Mouse (Mus musculus): ENCODE measurements around the gene AA467197. TPM values are rescaled to one million over a fixed set of nuclear protein-coding genes. Genes with fewer than 3 reads are reported as not detected.

The AA467197 gene
- polyA plus RNA-seq, 1 experiment from 2014 or later = 0.35 TPM

GRCm38 (mm10) chr2:122683641-122684040, 46.9 kb downstream of the AA467197 start:
- H3K4me1 ChIP-seq = no peaks in the 10 kb centered on the region
- peaks cover 12% of the 10 kb centered on the region for H3K9me3 ChIP-seq
- no peaks in the 10 kb centered on the region for H3K27me3 ChIP-seq (replicated peaks; ENCODE audit: low read depth, poor library complexity, severe bottlenecking)
- no peaks in the 10 kb centered on the region for H3K36me3 ChIP-seq (replicated peaks)
- no peak overlapping the region for H3K4me3 ChIP-seq
- H3K27ac ChIP-seq (replicated peaks) = no peak overlapping the region
- DNase-seq (ENCODE audit: low spot score) = no peak
- 90% methylated on average over 1 of the region's 1 CpGs for WGBS

GRCm38 (mm10) chr2:122686665-122687064, 49.9 kb downstream of the AA467197 start:
- WGBS = 80% methylated on average over 6 of the region's 6 CpGs
- Histone ChIP-seq H3K36me3 (replicated peaks) (no peaks in the 10 kb centered on the region), H3K4me3 (no peak overlapping the region), H3K4me1 (no peaks in the 10 kb centered on the region), H3K9me3 (peaks cover 6% of the 10 kb centered on the region), H3K27me3 (replicated peaks; ENCODE audit: low read depth, poor library complexity, severe bottlenecking) (no peaks in the 10 kb centered on the region), H3K27ac (replicated peaks) (no peak overlapping the region)
- DNase-seq (ENCODE audit: low spot score) = no peak

MicroRNA genes within 50 kb of the gene (microRNA counts, 519-probe panel; counts per million panel counts)
- 188 counts per million, percentile 57 among the panel's probes with 10 or more counts for microRNA mmu-miR-147

Small RNA genes lying within 50 kb of the gene (microRNA-seq; reads per million reads assigned to microRNA genes)
- 14.0 reads per million, percentile 25 among the genes with 10 or more reads in this experiment for gene Mir147

Other genes starting within 250 kb of the AA467197 start
- 0.10 and 0.19 TPM in 2 replicates for gene Slc28a2, start 210.5 kb upstream of the AA467197 start, polyA plus RNA-seq (2016; fragmentation: Nextera tagmentation; extraction: Ambion mirVana)
- gene Gm14085, start 152.0 kb upstream of the AA467197 start, polyA plus RNA-seq (2016; fragmentation: Nextera tagmentation; extraction: Ambion mirVana) = not detected in 2 replicates
- gene Gatm, start 25.7 kb upstream of the AA467197 start, polyA plus RNA-seq (2016; fragmentation: Nextera tagmentation; extraction: Ambion mirVana) = 6.6 and 7.2 TPM in 2 replicates
- 4.4 and 5.0 TPM in 2 replicates for gene Slc30a4, start 65.7 kb downstream of the AA467197 start, polyA plus RNA-seq (2016; fragmentation: Nextera tagmentation; extraction: Ambion mirVana)
- 63.6 and 64.4 TPM in 2 replicates for gene Bloc1s6, start 101.5 kb downstream of the AA467197 start, polyA plus RNA-seq (2016; fragmentation: Nextera tagmentation; extraction: Ambion mirVana)
- 2.6 and 3.2 TPM in 2 replicates for gene Sqor, start 128.3 kb downstream of the AA467197 start, polyA plus RNA-seq (2016; fragmentation: Nextera tagmentation; extraction: Ambion mirVana)

Data from embryonic facial prominence, embryonic 10.5 days (tissue).